Mouse (Mus musculus) kidney, adult 18-20 months (tissue): ENCODE data around the gene Hmgcll1.

Experiments
- DNase-seq: peaks from one replicate; pipeline ENCODE4 v3.0.0; 2021

Gene Hmgcll1

GRCm38 (mm10) chr9:76014631-76015531, at the start of gene Hmgcll1:
Gene Hmgcll1, plus strand, starts transcription at chr9:76014855.
- peak; percentile 13 for DNase-seq

GRCm38 (mm10) chr9:75980097-75980496, 34.6 kb upstream of the Hmgcll1 start:
- no peak for DNase-seq

- no peak for DNase-seq
Observed at GRCm38 (mm10) chr9:75981139-75981538, 33.5 kb upstream of the Hmgcll1 start.

DNA sequence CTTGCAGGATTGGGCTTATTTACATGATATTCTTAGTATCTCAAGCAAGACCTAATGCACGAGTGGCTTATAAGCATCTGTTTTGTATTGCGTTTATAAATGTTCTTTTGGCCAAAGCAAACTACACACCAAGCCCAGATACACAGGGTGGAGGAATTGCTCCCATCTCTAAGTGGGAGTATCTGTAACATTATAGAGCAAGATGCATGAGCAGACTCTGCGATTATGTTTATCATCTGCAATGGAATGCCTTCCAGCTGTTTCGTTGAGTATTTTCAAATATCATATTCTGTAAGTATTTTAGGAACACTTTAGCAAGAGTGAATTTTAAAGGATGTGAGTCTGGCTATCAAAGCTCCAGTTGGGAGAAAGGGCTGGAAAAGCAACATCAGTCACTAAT, 25.2 kb upstream of the Hmgcll1 start:
- no peak for DNase-seq

DNA sequence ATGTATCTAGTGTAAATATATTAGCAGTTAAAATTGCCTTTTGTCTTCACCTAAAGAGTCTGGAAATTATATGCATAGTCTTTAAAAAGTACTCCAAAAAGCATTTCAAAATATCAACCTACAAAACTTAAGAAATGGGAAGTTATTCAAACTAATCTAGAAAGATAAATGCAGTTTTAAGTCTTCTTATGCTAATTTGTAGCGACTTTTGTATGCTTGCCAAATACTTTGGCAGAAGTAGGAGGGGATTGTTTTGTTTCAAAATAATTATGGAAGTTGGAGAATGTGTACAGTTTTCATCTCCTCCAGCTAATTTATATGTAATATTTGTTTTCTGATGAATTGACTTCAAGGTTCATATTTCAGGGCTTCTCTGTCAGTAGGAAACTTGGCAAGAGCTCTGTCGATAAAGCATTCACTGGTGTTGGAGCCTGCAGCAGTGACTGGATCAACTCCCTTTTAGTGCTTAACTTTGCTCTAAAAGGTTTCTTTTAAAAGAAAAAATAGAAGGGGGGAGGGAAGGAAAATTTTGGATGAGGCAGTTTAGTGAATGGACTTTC, 15.8 kb upstream of the Hmgcll1 start:
- no peak for DNase-seq

- DNase-seq: no peak
Observed at GRCm38 (mm10) chr9:76000876-76001858, 13.5 kb upstream of the Hmgcll1 start.

GRCm38 (mm10) chr9:76003066-76003465, 11.6 kb upstream of the Hmgcll1 start:
- no peak for DNase-seq

- DNase-seq: no peak
Observed at GRCm38 (mm10) chr9:76003637-76004036, 11.0 kb upstream of the Hmgcll1 start.

GRCm38 (mm10) chr9:76007342-76007970, 7.2 kb upstream of the Hmgcll1 start:
- DNase-seq: no peak

- DNase-seq: no peak
Observed at GRCm38 (mm10) chr9:76013789-76014188, 866 bp upstream of the Hmgcll1 start.

DNA sequence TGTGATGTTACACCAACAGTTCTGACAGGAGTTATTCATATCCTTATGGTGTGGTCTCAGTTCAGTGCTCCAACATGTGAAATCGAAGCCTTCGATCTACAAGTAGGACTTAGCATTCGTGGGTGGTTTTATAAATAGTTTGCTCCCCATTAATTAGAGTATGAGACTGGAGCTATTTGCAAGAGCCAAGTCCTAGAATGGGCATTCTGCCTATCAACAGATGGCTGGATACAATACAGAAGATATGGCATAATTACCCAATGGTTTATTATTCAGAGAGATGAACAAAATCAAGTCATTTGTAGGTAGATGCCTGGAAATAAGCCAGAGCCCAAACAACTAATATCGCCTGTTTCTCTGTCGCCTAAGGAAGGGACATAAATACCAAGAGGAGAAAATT, 1.3 kb downstream of the Hmgcll1 start:
- DNase-seq: no peak

- DNase-seq: no peak
Observed at GRCm38 (mm10) chr9:76016506-76016905, 1.9 kb downstream of the Hmgcll1 start.

DNA sequence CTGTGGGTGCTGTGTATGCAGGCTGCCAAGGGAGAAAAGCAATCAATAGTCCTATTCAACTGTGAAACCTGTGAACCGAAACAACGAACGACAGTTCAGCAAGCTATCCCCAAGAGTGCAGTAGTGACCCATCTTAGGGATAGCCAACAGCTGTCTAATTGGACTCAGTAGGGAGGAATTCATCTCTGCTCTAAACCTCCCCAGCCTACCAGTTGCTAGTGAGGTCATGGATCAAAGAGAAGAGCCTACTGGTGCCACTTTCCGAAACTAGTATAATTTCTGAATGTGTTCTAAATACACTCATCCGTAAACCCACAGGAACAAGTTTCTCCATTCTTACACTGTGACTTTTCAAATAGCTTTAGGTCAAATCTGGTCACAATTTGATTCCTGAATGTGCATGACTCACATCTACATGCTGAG, 8.9 kb downstream of the Hmgcll1 start:
- DNase-seq: no peak

DNA sequence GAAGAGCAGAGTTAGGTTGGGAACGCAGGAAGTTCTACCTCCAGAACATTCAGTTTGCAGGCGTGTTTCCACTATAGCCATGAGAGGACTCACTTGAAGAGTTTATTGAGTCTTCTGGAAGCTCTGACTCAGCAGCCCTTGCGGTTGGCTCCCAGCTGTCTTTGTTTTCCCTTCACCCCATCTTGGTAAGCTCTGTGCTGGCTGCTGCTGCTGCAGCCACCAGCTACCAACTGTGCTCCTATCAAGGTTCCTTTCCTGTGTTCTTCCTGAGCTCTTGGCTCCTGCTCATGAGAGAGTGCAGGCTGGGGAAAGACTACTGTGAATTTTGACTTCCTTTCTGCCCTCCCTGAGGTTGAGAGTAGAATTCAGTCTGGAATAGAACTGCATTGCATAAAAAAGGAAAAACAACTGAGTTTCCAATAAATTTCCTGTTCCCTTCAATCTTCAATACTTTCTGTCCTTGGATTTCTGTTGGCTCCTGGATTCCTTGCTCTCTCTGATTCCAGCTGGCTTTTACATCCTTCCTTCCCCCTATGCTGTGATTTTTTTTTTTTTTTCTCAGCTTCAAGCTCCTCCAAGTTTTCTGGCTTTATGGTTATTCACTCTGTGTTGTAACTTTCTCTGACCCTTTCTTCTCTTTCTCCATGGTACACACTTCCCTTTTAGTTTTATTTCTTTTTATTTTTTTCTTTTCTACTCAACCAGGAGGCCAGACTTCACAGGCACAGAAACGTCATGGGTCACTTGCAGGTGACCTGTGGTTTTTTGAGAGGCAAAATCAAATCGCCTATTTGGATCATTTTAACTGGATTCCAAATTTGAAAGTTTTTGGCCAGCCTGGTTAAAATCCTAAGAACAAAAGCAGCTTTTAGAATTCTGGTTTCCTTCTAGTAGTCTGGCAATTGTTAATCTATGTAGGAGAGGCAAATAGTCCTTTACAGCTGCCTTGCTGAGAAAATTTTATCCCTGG, 9.9 kb downstream of the Hmgcll1 start:
- DNase-seq: no peak

DNA sequence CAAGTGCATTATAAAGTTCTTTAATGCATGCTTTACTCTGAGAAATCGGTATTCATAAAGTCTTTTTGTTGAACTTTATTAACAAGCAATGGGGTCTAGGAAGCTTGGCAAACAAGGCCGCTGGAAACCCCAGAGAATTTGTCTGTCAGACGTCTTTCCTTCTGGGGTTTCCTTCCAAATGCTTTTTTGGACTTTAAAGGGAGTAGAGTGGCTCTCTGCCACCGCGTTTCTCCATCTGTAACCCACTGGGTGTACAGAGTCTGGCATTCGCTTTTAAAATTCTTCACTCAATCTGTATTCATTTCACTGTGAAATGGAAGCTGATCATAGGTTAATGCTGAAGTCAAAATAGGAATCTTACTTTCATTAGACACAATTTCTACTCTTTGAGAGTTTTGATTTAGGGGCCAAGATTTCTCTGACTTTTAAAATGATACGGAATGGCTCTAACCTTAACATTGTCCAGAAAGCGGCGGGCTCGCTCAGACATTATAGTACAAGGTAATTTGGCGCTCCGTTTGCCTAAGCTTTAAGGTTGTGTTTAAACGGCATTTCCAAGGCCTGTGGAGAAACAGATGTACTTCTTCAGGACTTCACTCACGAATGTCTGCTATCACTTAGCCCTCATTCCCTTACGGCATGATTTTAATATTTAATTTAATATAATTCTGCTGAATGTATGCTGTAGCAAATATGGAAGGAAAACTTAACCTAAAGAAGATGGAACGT, 15.0 kb downstream of the Hmgcll1 start:
- DNase-seq: no peak

DNA sequence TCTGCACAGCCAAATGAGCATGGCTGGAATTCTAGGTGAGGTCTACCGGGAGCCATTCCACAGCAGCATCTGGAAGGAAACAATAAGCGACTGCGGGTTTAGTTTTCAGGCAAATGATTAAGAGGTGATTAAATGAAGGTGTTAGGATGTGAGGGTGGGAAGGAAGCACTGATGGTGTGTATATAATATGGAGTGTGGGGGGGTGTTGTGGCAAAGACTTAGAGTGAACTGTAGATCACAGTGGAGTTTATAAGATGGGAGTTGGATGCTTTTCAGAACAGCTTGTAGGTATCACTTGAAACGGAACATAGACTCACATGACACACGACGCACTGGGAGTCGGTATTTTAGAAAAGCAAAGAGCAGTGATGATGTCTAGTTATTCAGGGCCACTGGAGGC, 20.4 kb downstream of the Hmgcll1 start:
- DNase-seq: no peak

- DNase-seq: no peak
Observed at GRCm38 (mm10) chr9:76038327-76039103, 23.9 kb downstream of the Hmgcll1 start.

DNA sequence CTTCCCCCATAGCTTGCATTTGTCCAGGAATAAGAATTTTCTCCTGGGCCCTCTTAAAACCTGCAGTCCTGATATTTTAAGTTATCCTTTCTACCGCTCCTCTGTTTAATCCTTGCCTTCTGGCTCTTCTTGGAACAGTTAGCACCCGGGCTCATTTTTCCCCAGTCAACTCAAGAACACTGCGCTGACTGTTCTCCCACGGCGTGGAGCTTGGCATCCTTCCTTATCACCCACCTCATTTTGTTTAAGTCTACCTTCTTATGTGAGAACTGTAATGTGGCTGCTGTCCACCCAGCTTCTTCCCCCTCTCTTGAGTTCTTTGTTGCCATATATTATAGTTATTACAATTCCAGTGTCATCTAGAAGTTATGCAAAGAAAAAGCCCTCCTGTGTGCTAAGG, 25.1 kb downstream of the Hmgcll1 start:
- DNase-seq: no peak

GRCm38 (mm10) chr9:76043341-76043740, 28.7 kb downstream of the Hmgcll1 start:
- no peak for DNase-seq

GRCm38 (mm10) chr9:76060935-76061334, 46.3 kb downstream of the Hmgcll1 start:
- DNase-seq: no peak
